Mouse (Mus musculus) spleen, adult 18-20 months (tissue): Measurements from ENCODE around the gene Llcfc1.
A peak's percentile ranks its signal among the peaks of the same experiment; 100 is the strongest.

Experiments used
- DNase-seq, 2 experiments: peaks; one replicate each; pipeline ENCODE4 v3.0.0; 2022; ENCODE audit warnings: mixed read lengths in 2 of 2

Gene Llcfc1

DNA sequence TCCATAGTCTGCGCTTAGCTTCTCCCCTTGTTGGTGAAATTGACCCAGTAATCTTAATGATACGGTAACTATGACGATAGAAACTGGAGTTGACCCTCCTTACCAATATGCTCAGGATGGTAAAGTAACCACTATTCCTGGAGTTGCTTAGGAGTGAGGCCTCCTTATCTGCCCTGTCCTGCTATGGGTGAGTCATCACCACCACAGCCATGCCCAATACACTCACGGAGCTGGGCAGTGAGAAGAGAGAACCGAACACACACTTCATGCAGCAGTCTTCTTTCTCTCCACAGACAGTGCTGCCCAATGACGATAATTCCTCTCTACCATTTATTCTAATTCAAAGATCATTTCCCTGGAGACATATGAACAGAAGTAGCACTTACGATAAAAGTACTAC, 22.0 kb downstream of the Llcfc1 start:
- DNase-seq: no peak

GRCm38 (mm10) chr6:41710281-41710680, 26.1 kb downstream of the Llcfc1 start:
- no peak for DNase-seq

- DNase-seq: no peak
These were observed 37.2 kb downstream of the Llcfc1 start for GRCm38 (mm10) chr6:41721430-41721829.

DNA sequence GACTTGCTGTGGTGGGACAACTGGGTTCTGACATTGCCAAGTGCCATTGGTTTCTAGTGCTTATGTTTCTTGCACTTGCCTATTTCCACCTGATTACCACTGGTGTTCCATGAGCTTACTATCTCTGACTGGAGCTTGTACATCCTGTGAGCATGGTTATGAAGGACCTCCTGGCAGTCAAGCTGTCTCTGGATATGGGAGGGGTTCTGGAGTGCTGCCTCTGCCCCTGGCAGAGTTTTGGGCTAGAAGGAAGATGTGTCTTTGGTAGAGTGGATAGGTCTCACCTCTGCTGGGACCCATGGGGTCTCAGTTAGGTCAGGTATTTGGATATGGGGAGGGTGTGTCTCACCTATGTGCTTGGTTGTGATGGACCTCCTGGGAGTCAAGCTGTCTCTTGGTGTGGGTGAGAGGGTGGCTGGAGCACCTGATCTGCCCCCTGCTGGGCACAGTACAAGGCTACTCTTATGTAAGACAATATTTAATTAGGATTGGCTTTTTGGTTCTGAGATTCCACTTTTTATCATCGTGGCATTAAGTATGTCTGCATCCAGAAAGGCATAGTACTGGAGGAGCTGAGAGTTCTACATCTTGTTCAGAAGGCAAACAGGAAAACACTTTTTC, 43.9 kb downstream of the Llcfc1 start:
- DNase-seq: peak in 1 of 2 experiments; percentile 3

DNA sequence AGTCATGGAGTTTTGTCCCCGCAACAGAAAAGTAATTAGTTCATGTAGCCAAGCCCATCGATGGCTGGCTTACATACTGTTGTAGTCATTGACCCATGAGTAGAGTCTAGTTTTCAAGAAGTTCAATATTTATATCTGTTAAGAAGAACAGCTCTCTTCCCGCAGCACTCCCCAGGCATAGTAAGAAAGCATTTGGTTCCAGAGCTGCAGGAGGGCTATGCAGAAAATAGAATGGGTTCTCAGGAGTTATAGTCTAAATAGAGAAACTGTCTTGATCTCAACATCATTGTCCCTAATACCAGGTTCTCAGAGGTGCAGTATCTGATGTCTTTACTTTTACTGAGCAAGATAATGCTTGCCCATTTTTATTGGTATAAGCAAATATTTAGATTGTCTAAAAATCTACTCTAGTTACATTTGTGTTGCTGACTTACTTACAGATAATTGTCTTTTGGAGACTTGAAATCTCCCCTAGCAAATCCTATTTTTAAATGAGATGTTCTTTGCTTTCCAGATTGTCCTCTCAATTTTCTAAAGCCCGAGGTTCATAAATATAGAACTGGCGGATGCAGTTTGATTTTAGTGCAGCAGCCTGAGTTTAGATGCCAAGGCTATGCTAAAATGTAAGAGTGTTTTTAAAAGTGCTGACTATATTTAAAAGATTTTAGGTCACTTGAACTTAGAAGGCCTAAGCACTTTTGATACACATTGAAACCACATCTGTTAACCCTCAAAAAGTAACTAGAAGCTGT, 50.7 kb downstream of the Llcfc1 start:
- DNase-seq: no peak
